Mouse (Mus musculus) intestine, postnatal 0 days (tissue): ENCODE measurements around the gene Prdm16. TPM values are rescaled to one million over a fixed set of nuclear protein-coding genes. Genes with fewer than 3 reads are reported as not detected.

Experiments
- ATAC-seq: fragments of 200-750 bp; cut with Nextera tagmentation; 2 replicates; pipeline ENCODE4 v1.8.0; 2017; ENCODE audit warnings: mild to moderate bottlenecking, moderate TSS enrichment, moderate library complexity
- H3K27ac ChIP-seq: fragments of 300-500 bp; sonication (generic); 2 replicates; pipeline ENCODE4 v1.5.1; 2014; ENCODE audit warnings: mild to moderate bottlenecking, low read depth, low read length, moderate library complexity
- H3K27me3 ChIP-seq: fragments of 300-500 bp; sonication (generic); replicated peaks from 2 replicates; pipeline ENCODE4 v1.6.1; 2014; ENCODE audit warnings: low read length, mixed read lengths; ENCODE audit not compliant: control insufficient read depth, insufficient read depth
- H3K36me3 ChIP-seq: fragments of 300-500 bp; sonication (generic); 2 replicates; pipeline ENCODE4 v1.6.1; 2014; ENCODE audit warnings: mild to moderate bottlenecking, moderate library complexity; ENCODE audit not compliant: control insufficient read depth, insufficient read depth
- H3K4me1 ChIP-seq: fragments of 300-500 bp; sonication (generic); replicated peaks from 2 replicates; pipeline ENCODE4 v1.6.1; 2014; ENCODE audit warnings: antibody characterized with exemption, low read length, mixed read lengths; ENCODE audit not compliant: control insufficient read depth, insufficient read depth
- H3K4me2 ChIP-seq: fragments of 300-500 bp; sonication (generic); replicated peaks from 2 replicates; pipeline ENCODE4 v1.6.1; 2014; ENCODE audit warnings: low read depth, mild to moderate bottlenecking, moderate library complexity
- H3K4me3 ChIP-seq: fragments of 300-500 bp; sonication (generic); 2 replicates; pipeline ENCODE4 v1.5.1; 2014; ENCODE audit warnings: low read depth, low read length
- H3K9ac ChIP-seq: fragments of 300-500 bp; sonication (generic); 2 replicates; pipeline ENCODE4 v1.6.1; 2014; ENCODE audit warnings: mild to moderate bottlenecking, low read depth, low read length
- H3K9me3 ChIP-seq: fragments of 300-500 bp; sonication (generic); 2 replicates; pipeline ENCODE4 v1.6.1; 2016; ENCODE audit warnings: mixed run types; ENCODE audit not compliant: control insufficient read depth
- CTCF ChIP-seq: sonication (generic); IDR thresholded peaks from 2 replicates; pipeline ENCODE4 v1.5.1; 2016; ENCODE audit warnings: low read depth, mild to moderate bottlenecking, control low read depth, antibody characterized with exemption, moderate library complexity
- WGBS: fragments of 180-500 bp; shearing (Covaris S2); extraction: QIAGEN DNeasy Blood & Tissue Kit; methylation state at CpG from one replicate; pipeline ENCODE4 v1.1.7; 2014; 5-methylcytosine and 5-hydroxymethylcytosine counted together
- polyA plus RNA-seq: library from polyadenylated mRNA; unstranded; fragments of >200 nt; fragmentation: Nextera tagmentation; extraction: Ambion mirVana; gene quantifications from 2 replicates; pipeline ENCODE4 v1.2.1, GENCODE M21; 2015

The Prdm16 gene
- polyA plus RNA-seq, 1 experiment from 2014 or later: 9.0 TPM

- H3K9me3 ChIP-seq: no peaks in the 10 kb centered on the region
- no peak for TF ChIP-seq CTCF
- no peaks in the 10 kb centered on the region for H3K4me1 ChIP-seq
- H3K27me3 ChIP-seq: peaks cover 4% of the 10 kb centered on the region; the same call in 1 of the 2 replicates
- no peak overlapping the region for H3K4me3 ChIP-seq
- H3K9ac ChIP-seq: no peak overlapping the region
- no peak overlapping the region for H3K4me2 ChIP-seq
- H3K36me3 ChIP-seq: no peaks in the 10 kb centered on the region
- H3K27ac ChIP-seq: no peak overlapping the region
- no peak for ATAC-seq
- 61% methylated on average over 4 of the region's 4 CpGs for WGBS
These were observed 37.3 kb upstream of the Prdm16 start for GRCm38 (mm10) chr4:154673986-154674385.

DNA sequence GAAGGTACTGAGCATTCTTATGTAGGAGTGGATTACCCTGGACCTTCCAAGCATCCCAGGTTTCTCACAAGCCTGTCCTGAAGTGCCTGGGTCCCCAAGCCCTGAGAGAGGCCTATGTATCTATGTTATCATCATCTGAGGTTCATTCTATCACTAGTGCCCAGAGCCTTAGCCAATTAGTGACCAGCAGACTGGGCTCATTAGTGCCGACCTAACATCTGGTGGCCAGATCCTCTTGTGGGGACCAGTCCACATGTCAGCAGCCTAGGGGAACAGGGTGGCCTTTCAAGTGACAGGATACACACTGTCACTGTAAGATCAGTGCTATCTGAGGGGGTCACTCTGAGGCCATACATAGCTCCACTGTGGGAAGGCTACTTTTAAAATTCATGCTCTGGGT lies 35.4 kb upstream of the Prdm16 start:
- no peak for ATAC-seq
- Histone ChIP-seq H3K4me1 (no peaks in the 10 kb centered on the region), H3K9ac (no peak overlapping the region), H3K9me3 (no peaks in the 10 kb centered on the region), H3K27me3 (peaks cover 4% of the 10 kb centered on the region; the same call in 1 of the 2 replicates), H3K36me3 (no peaks in the 10 kb centered on the region), H3K4me2 (no peak overlapping the region), H3K27ac (no peak overlapping the region), H3K4me3 (no peak overlapping the region)
- 68% methylated on average over 1 of the region's 1 CpGs for WGBS
- TF ChIP-seq CTCF: no peak

DNA sequence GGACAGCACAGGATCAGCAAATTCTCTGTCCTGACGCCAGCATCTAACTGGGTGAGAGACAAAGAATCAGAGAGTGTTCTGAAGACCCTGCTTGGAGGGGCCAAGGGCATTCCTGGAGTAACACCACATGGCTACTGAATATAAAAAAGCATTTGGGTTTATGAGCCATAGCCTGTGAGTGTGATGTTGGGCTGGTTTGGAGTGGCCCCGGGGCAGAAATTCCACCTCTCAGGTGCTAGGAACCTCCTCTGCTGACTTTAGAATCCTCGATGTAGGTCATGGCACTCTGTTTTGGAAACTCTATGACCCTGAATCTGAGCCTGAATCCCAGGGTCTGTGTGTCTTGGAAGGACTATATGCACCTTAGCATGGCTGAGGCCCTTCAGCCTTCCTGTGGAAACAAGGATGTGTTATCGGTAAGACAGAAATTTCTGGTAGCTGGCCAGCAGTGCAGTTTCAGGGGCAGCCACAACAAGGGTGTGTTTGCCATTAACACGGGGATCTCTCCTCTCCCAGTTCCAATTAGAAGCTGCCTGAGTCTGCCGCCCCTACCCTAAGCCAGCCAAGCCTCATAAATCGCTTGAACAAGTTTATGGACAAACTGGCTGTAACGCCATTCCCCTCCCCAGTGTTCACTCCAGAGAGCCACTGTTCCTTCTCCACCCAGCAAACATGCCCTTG lies 34.7 kb upstream of the Prdm16 start:
- Histone ChIP-seq H3K9me3 (no peaks in the 10 kb centered on the region), H3K4me2 (no peak overlapping the region), H3K4me1 (no peaks in the 10 kb centered on the region), H3K36me3 (no peaks in the 10 kb centered on the region), H3K9ac (no peak overlapping the region), H3K27ac (no peak overlapping the region), H3K27me3 (peaks cover 4% of the 10 kb centered on the region; the same call in 1 of the 2 replicates), H3K4me3 (no peak overlapping the region)
- no peak for ATAC-seq
- WGBS: 57% methylated on average over 8 of the region's 8 CpGs
- no peak for TF ChIP-seq CTCF

- H3K4me3 ChIP-seq: no peak within 1 kb of the TSS
- TF ChIP-seq CTCF: no peak
- H3K27ac ChIP-seq: no peak within 1 kb of the TSS
- H3K4me1 ChIP-seq: no peaks in the 10 kb centered on the region
- WGBS: 88% methylated on average over 2 of the region's 2 CpGs
- ATAC-seq: no peak
- H3K4me2 ChIP-seq: no peak within 1 kb of the TSS
- H3K36me3 ChIP-seq: no peaks in the 10 kb centered on the region
- no peaks in the 10 kb centered on the region; the same call in 1 of the 2 replicates for H3K27me3 ChIP-seq
- no peak within 1 kb of the TSS for H3K9ac ChIP-seq
- H3K9me3 ChIP-seq: no peaks in the 10 kb centered on the region
These were observed 31.1 kb upstream of the Prdm16 start, which contains the start of gene Actrt2 for GRCm38 (mm10) chr4:154667767-154668166. Gene Actrt2 (minus strand): TSS chr4:154667867.

- Histone ChIP-seq H3K4me3 (no peak overlapping the region), H3K36me3 (no peaks in the 10 kb centered on the region), H3K4me2 (no peak overlapping the region), H3K9me3 (no peaks in the 10 kb centered on the region), H3K4me1 (no peaks in the 10 kb centered on the region), H3K9ac (no peak overlapping the region), H3K27ac (no peak overlapping the region), H3K27me3 (no peaks in the 10 kb centered on the region)
- ATAC-seq: no peak
- WGBS: 75% methylated on average over 12 of the region's 12 CpGs
- TF ChIP-seq CTCF: no peak
These were observed 26.1 kb upstream of the Prdm16 start for GRCm38 (mm10) chr4:154662681-154663215.

DNA sequence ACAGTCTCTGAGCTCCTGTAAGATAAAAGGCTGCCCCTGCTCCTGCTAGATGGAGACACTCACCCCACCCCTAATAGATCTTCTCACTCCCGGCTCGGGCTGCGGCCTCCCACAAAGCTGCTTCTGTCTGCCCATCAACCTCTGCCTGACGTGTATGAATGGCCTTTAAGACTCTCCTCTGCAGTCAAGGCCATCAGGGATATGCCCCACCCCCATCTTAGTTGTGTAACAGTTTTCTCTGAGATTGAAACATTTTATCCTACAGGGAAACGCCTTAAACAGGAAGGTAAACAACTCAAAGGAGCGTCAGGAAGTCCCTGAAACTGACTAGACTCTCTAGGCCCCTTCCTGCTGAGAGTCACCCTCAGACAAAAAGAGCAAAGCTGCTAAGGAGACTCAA lies 24.6 kb upstream of the Prdm16 start:
- Histone ChIP-seq H3K9ac (no peak overlapping the region), H3K4me2 (no peak overlapping the region), H3K36me3 (no peaks in the 10 kb centered on the region), H3K9me3 (no peaks in the 10 kb centered on the region), H3K4me1 (no peaks in the 10 kb centered on the region), H3K4me3 (no peak overlapping the region), H3K27me3 (no peaks in the 10 kb centered on the region), H3K27ac (no peak overlapping the region)
- TF ChIP-seq CTCF: no peak
- WGBS: 30% methylated on average over 6 of the region's 6 CpGs
- no peak for ATAC-seq
